Mouse (Mus musculus) liver, embryonic 14.5 days (tissue): ENCODE measurements around the gene Rfx5. TPM values are rescaled to one million over a fixed set of nuclear protein-coding genes. Genes with fewer than 3 reads are reported as not detected.
"Not testable (repeated sequence)": the region's sequence is repeated elsewhere in the genome, so short reads cannot be mapped to it uniquely, and the experiment has no call there.

Source experiments
- ATAC-seq: fragments of 200-750 bp; cut with Nextera tagmentation; 2 replicates; pipeline ENCODE4 v1.8.0; 2017; ENCODE audit warnings: moderate number of reproducible peaks, mild to moderate bottlenecking, moderate library complexity; ENCODE audit not compliant: insufficient read depth
- DNase-seq, 3 experiments: peaks; one replicate each; pipeline ENCODE4 v3.0.0-alpha.2; 2012 to 2013; ENCODE audit warnings: low read depth in 3 of 3, low spot score in 3 of 3
- H3K27ac ChIP-seq: fragments of 300-500 bp; sonication (generic); 2 replicates; pipeline ENCODE4 v1.5.1; 2014; ENCODE audit warnings: moderate library complexity, mild to moderate bottlenecking, control low read depth, inconsistent platforms
- H3K27me3 ChIP-seq: fragments of 300-500 bp; sonication (generic); 2 replicates; pipeline ENCODE4 v1.6.1; 2014; ENCODE audit warnings: mild to moderate bottlenecking, low read length, moderate library complexity; ENCODE audit not compliant: control insufficient read depth, insufficient read depth
- H3K36me3 ChIP-seq: fragments of 300-500 bp; sonication (generic); replicated peaks from 2 replicates; pipeline ENCODE4 v1.6.1; 2014; ENCODE audit warnings: low read depth; ENCODE audit not compliant: control insufficient read depth, insufficient read depth
- H3K4me1 ChIP-seq, 2 experiments: fragments of 200-500 bp in 1 of 2; fragments of 300-500 bp in 1 of 2; sonication (generic) in 1 of 2; replicated peaks; 2 replicates each; pipeline ENCODE4 v1.6.1; 2012 to 2014; ENCODE audit warnings: antibody characterized with exemption in 1 of 2, inconsistent platforms in 1 of 2, low read length in 1 of 2; ENCODE audit not compliant: control insufficient read depth in 2 of 2, insufficient read depth in 2 of 2
- H3K4me2 ChIP-seq: fragments of 300-500 bp; sonication (generic); 2 replicates; pipeline ENCODE4 v1.6.1; 2014; ENCODE audit warnings: low read depth, mild to moderate bottlenecking, control low read depth, moderate library complexity
- H3K4me3 ChIP-seq, 2 experiments: fragments of 200-500 bp in 1 of 2; fragments of 300-500 bp in 1 of 2; sonication (generic) in 1 of 2; 2 replicates each; pipeline ENCODE4 v1.5.1; 2012 to 2014; ENCODE audit warnings: low read depth in 2 of 2, low read length in 2 of 2, mild to moderate bottlenecking in 2 of 2, control low read depth in 1 of 2, inconsistent platforms in 1 of 2, moderate library complexity in 1 of 2; ENCODE audit not compliant: insufficient read depth in 1 of 2
- H3K9ac ChIP-seq: fragments of 300-500 bp; sonication (generic); replicated peaks from 2 replicates; pipeline ENCODE4 v1.6.1; 2014; ENCODE audit warnings: mild to moderate bottlenecking, control low read depth, moderate library complexity
- H3K9me3 ChIP-seq: fragments of 300-500 bp; sonication (generic); 2 replicates; pipeline ENCODE4 v1.6.1; 2016; ENCODE audit warnings: low read length, mixed read lengths; ENCODE audit not compliant: control insufficient read depth
- CTCF ChIP-seq: IDR thresholded peaks from 2 replicates; pipeline ENCODE4 v1.5.1; 2016; ENCODE audit warnings: antibody characterized with exemption, low read depth, control low read depth
- EP300 ChIP-seq: IDR thresholded peaks from 2 replicates; pipeline ENCODE4 v1.6.1; 2016; ENCODE audit warnings: antibody characterized with exemption, low read depth
- WGBS: fragments of 180-500 bp; shearing (Covaris S2); extraction: QIAGEN DNeasy Blood & Tissue Kit; methylation state at CpG from one replicate; pipeline ENCODE4 v1.1.7; 2014; ENCODE audit not compliant: insufficient replicate concordance; 5-methylcytosine and 5-hydroxymethylcytosine counted together
- polyA plus RNA-seq, 2 experiments: library from polyadenylated mRNA; depleted of rRNA in 1 of 2; stranded (reverse) in 1 of 2; unstranded in 1 of 2; fragments of >200 nt; fragmentation: Nextera tagmentation in 1 of 2; extraction: Ambion mirVana in 1 of 2; gene quantifications; 2 replicates each; pipeline versions ENCODE4 v1.2.1 to v1.2.3; 2012 to 2014

The Rfx5 gene
- polyA plus RNA-seq, 2 experiments, result 1.5 to 2.3 TPM

DNA sequence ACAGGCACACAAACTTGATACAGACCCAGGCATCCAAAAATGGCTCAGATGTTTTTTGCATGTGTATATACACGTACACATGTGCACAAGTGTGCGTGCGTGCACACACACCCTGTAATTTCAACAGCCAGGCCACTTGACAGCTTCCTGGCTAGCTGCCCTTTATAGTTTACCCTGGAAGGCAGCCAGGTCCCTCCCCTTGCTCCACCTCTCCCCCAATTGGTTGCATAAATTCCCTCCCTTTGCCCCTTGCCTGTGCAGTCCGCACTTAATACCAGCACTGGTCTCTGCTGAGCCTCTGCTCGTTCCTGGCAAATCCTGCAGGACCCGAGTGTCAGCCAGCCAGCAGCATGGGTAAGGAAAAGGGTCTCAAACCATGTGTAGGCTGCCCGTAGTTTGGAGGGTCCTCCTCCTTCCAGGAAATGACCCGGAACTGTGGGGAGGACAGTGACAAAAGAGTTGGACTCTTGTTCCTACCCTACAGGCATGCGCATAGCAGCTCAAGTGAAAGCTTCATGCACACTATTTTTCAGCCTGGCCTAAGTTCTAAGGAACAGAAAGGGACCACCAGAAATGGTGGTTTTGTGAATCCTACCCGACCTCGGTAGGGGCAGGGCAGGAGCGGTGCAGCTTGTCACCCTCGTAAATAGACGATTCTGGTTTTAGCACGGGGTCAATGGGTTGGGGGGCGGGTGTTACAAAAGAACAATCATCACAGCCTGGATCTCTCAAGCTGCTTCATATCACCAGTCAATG is 20.9 kb upstream of the Rfx5 start, which contains the start of gene Selenbp1:
Gene Selenbp1 (plus strand): TSS at position 248 of the 756 bp plus-strand sequence.
- peak within 1 kb of the TSS; percentile 72 for H3K4me2 ChIP-seq
- H3K9me3 ChIP-seq, result no peaks in the 10 kb centered on the region
- H3K4me3 ChIP-seq, result peak within 1 kb of the TSS; percentile 54 to 61
- peaks cover 10 to 45% of the 10 kb centered on the region in 2 experiments for H3K4me1 ChIP-seq
- 4% methylated on average over 16 of the region's 16 CpGs for WGBS
- ATAC-seq (peak; percentile 80), DNase-seq (peak; percentile 55 to 57 (median 56))
- H3K9ac ChIP-seq, result peak within 1 kb of the TSS; percentile 64
- H3K36me3 ChIP-seq, result no peaks in the 10 kb centered on the region
- H3K27me3 ChIP-seq, result no peaks in the 10 kb centered on the region
- TF ChIP-seq CTCF, result no peak
- TF ChIP-seq EP300, result no peak
- peak within 1 kb of the TSS; percentile 69 for H3K27ac ChIP-seq

DNA sequence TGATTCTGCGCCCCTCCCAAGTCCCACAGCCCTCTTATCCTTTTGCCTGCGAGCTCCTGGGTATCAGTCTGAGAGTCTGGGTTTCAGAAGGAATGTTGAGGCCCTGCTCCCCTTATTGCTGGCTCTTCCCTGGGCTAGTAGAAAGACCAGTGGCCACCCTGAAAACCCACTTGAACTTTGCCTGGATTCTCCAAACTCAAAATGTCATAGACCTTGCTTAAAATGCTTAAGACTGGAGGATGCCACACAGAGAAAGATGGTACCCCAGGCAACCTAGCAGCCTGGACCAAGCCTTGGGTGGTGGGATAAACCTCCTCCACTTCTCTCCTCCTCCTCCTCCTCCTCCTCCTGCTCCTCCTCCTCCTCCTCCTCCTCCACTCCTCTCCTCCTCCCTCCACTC is 20.3 kb upstream of the Rfx5 start:
- Histone ChIP-seq H3K4me2 (peak overlapping the region; percentile 72), H3K4me3 (peak overlapping the region in 1 of 2 experiments; percentile 54; a peak in 2 of 4 replicates), H3K4me1 (peaks cover 10 to 45% of the 10 kb centered on the region in 2 experiments)
- 0 out of 2 replicates have a peak, but pooled peaks have one; percentile 8 for ATAC-seq
- H3K36me3 ChIP-seq, H3K27ac ChIP-seq, H3K27me3 ChIP-seq, DNase-seq, H3K9me3 ChIP-seq, H3K9ac ChIP-seq: not testable (repeated sequence)
- no CpG with 5 or more reads among the region's 2 CpGs for WGBS

GRCm38 (mm10) chr3:94934564-94934963 is 19.3 kb upstream of the Rfx5 start:
- H3K27ac ChIP-seq, H3K9me3 ChIP-seq, DNase-seq, H3K36me3 ChIP-seq, H3K27me3 ChIP-seq, H3K9ac ChIP-seq, ATAC-seq, H3K4me3 ChIP-seq: not testable (repeated sequence)
- 22% methylated on average over 3 of the region's 3 CpGs for WGBS
- Histone ChIP-seq H3K4me2 (peak overlapping the region; percentile 26), H3K4me1 (peaks cover 10 to 45% of the 10 kb centered on the region in 2 experiments)

- not testable (repeated sequence) for H3K36me3 ChIP-seq, H3K4me3 ChIP-seq, H3K27ac ChIP-seq, H3K9me3 ChIP-seq, DNase-seq, H3K9ac ChIP-seq, H3K27me3 ChIP-seq, ATAC-seq
- WGBS, result 78% methylated on average over 3 of the region's 3 CpGs
- peaks cover 10 to 43% of the 10 kb centered on the region in 2 experiments for H3K4me1 ChIP-seq
- H3K4me2 ChIP-seq, result peak overlapping the region; percentile 15; the same call in 1 of the 2 replicates
These were observed 18.5 kb upstream of the Rfx5 start for GRCm38 (mm10) chr3:94935332-94935731.

GRCm38 (mm10) chr3:94936147-94936546 is 17.7 kb upstream of the Rfx5 start:
- ATAC-seq, DNase-seq, H3K4me3 ChIP-seq, H3K36me3 ChIP-seq, H3K27ac ChIP-seq, H3K9me3 ChIP-seq, H3K27me3 ChIP-seq: not testable (repeated sequence)
- 0 out of 2 replicates have a peak overlapping the region, but pooled peaks have one; percentile 13 for H3K9ac ChIP-seq
- peaks cover 10 to 38% of the 10 kb centered on the region in 2 experiments for H3K4me1 ChIP-seq
- H3K4me2 ChIP-seq, result 0 out of 2 replicates have a peak overlapping the region, but pooled peaks have one; percentile 13
- 33% methylated on average over 5 of the region's 5 CpGs for WGBS
- peak; percentile 59 for TF ChIP-seq EP300

GRCm38 (mm10) chr3:94937194-94937593 is 16.7 kb upstream of the Rfx5 start:
- not testable (repeated sequence) for H3K27ac ChIP-seq, ATAC-seq, H3K4me3 ChIP-seq, DNase-seq, H3K4me2 ChIP-seq, H3K27me3 ChIP-seq, H3K9me3 ChIP-seq, H3K36me3 ChIP-seq, H3K9ac ChIP-seq
- H3K4me1 ChIP-seq, result peaks cover 13 to 36% of the 10 kb centered on the region in 2 experiments
- WGBS, result 85% methylated on average over 6 of the region's 7 CpGs

GRCm38 (mm10) chr3:94940033-94940432 is 13.8 kb upstream of the Rfx5 start:
- H3K9ac ChIP-seq, ATAC-seq, H3K4me2 ChIP-seq, H3K27ac ChIP-seq, H3K9me3 ChIP-seq, H3K36me3 ChIP-seq, H3K4me3 ChIP-seq, DNase-seq, H3K27me3 ChIP-seq: not testable (repeated sequence)
- H3K4me1 ChIP-seq, result peaks cover 17 to 28% of the 10 kb centered on the region in 2 experiments
- WGBS, result 60% methylated on average over 9 of the region's 9 CpGs
